Mouse (Mus musculus): ENCODE measurements at regions not wholly inside any gene's neighbourhood (a gene's known extent, or its start where the extent isn't known, plus 50 kb on each side); places are given as distances from the start of the nearest gene placed in this dataset.

GRCm38 (mm10) chr14:98749086-98750027 lies 244.8 kb downstream of the Rpl36a-ps1 start:
- Histone ChIP-seq H3K4me1 (ENCODE audit: control insufficient read depth, insufficient read depth, low read length) (no peaks in the 10 kb centered on the region), H3K9me3 (ENCODE audit: control insufficient read depth, low read depth, low read length) (no peaks in the 10 kb centered on the region), H3K9ac (replicated peaks; ENCODE audit: low read depth, low read length) (no peak overlapping the region), H3K27ac (ENCODE audit: low read length) (no peak overlapping the region), H3K4me2 (replicated peaks; ENCODE audit: low read depth, low read length) (no peak overlapping the region), H3K36me3 (ENCODE audit: control insufficient read depth, insufficient read depth, low read length) (no peaks in the 10 kb centered on the region), H3K4me3 (ENCODE audit: low read depth, low read length) (no peak overlapping the region), H3K27me3 (ENCODE audit: control insufficient read depth, insufficient read depth, low read length) (no peaks in the 10 kb centered on the region)
- 52% methylated on average over 14 of the region's 14 CpGs for WGBS
- ATAC-seq (ENCODE audit: insufficient number of reproducible peaks, insufficient read depth, low FRiP score, low read depth), result no peak

GRCm38 (mm10) chr14:98747159-98747775 lies 246.9 kb downstream of the Rpl36a-ps1 start:
- Histone ChIP-seq H3K4me2 (replicated peaks; ENCODE audit: low read depth, low read length) (no peak overlapping the region), H3K36me3 (ENCODE audit: control insufficient read depth, insufficient read depth, low read length) (no peaks in the 10 kb centered on the region)

GRCm38 (mm10) chr14:98730375-98730774 lies 263.7 kb downstream of the Rpl36a-ps1 start:
- no peak overlapping the region for H3K4me3 ChIP-seq (ENCODE audit: low read depth, low read length)
- H3K27ac ChIP-seq (ENCODE audit: low read length), result no peak overlapping the region
- H3K9ac ChIP-seq (replicated peaks; ENCODE audit: low read depth, low read length), result no peak overlapping the region
- WGBS, result 89% methylated on average over 3 of the region's 3 CpGs
- no peaks in the 10 kb centered on the region for H3K9me3 ChIP-seq (ENCODE audit: control insufficient read depth, low read depth, low read length)
- H3K27me3 ChIP-seq (ENCODE audit: control insufficient read depth, insufficient read depth, low read length), result no peaks in the 10 kb centered on the region
- H3K36me3 ChIP-seq (ENCODE audit: control insufficient read depth, insufficient read depth, low read length), result no peaks in the 10 kb centered on the region
- ATAC-seq (ENCODE audit: insufficient number of reproducible peaks, insufficient read depth, low FRiP score, low read depth), result no peak
- H3K4me1 ChIP-seq (ENCODE audit: control insufficient read depth, insufficient read depth, low read length), result no peaks in the 10 kb centered on the region
- H3K4me2 ChIP-seq (replicated peaks; ENCODE audit: low read depth, low read length), result no peak overlapping the region

More at GRCm38 (mm10) chr14:98747159-98747775, 246.9 kb downstream of the Rpl36a-ps1 start:
- H3K4me1 ChIP-seq (ENCODE audit: control insufficient read depth, insufficient read depth, low read length), result no peaks in the 10 kb centered on the region
- no peak overlapping the region for H3K4me3 ChIP-seq (ENCODE audit: low read depth, low read length)
- no peaks in the 10 kb centered on the region for H3K9me3 ChIP-seq (ENCODE audit: control insufficient read depth, low read depth, low read length)
- H3K27ac ChIP-seq (ENCODE audit: low read length), result no peak overlapping the region
- no peak overlapping the region for H3K9ac ChIP-seq (replicated peaks; ENCODE audit: low read depth, low read length)
- WGBS, result 34% methylated on average over 16 of the region's 16 CpGs
- ATAC-seq (ENCODE audit: insufficient number of reproducible peaks, insufficient read depth, low FRiP score, low read depth), result no peak
- H3K27me3 ChIP-seq (ENCODE audit: control insufficient read depth, insufficient read depth, low read length), result no peaks in the 10 kb centered on the region

- ATAC-seq (ENCODE audit: insufficient number of reproducible peaks, insufficient read depth, low FRiP score, low read depth), result no peak
- no peaks in the 10 kb centered on the region for H3K27me3 ChIP-seq (ENCODE audit: control insufficient read depth, insufficient read depth, low read length)
- no peak overlapping the region for H3K27ac ChIP-seq (ENCODE audit: low read length)
These were observed 265.3 kb downstream of the Rpl36a-ps1 start for GRCm38 (mm10) chr14:98728863-98729262.

GRCm38 (mm10) chr14:98722481-98722880 lies 271.6 kb downstream of the Rpl36a-ps1 start:
- WGBS, result 70% methylated on average over 9 of the region's 9 CpGs
- no peaks in the 10 kb centered on the region for H3K27me3 ChIP-seq (ENCODE audit: control insufficient read depth, insufficient read depth, low read length)
- H3K4me3 ChIP-seq (ENCODE audit: low read depth, low read length), result no peak overlapping the region
- no peak overlapping the region for H3K4me2 ChIP-seq (replicated peaks; ENCODE audit: low read depth, low read length)
- no peaks in the 10 kb centered on the region for H3K4me1 ChIP-seq (ENCODE audit: control insufficient read depth, insufficient read depth, low read length)
- ATAC-seq (ENCODE audit: insufficient number of reproducible peaks, insufficient read depth, low FRiP score, low read depth), result no peak
- no peak overlapping the region for H3K27ac ChIP-seq (ENCODE audit: low read length)
- no peaks in the 10 kb centered on the region for H3K36me3 ChIP-seq (ENCODE audit: control insufficient read depth, insufficient read depth, low read length)
- no peak overlapping the region for H3K9ac ChIP-seq (replicated peaks; ENCODE audit: low read depth, low read length)
- no peaks in the 10 kb centered on the region for H3K9me3 ChIP-seq (ENCODE audit: control insufficient read depth, low read depth, low read length)

More at GRCm38 (mm10) chr14:98728863-98729262, 265.3 kb downstream of the Rpl36a-ps1 start:
- Histone ChIP-seq H3K9ac (replicated peaks; ENCODE audit: low read depth, low read length) (no peak overlapping the region), H3K4me2 (replicated peaks; ENCODE audit: low read depth, low read length) (no peak overlapping the region), H3K4me3 (ENCODE audit: low read depth, low read length) (no peak overlapping the region), H3K4me1 (ENCODE audit: control insufficient read depth, insufficient read depth, low read length) (no peaks in the 10 kb centered on the region), H3K36me3 (ENCODE audit: control insufficient read depth, insufficient read depth, low read length) (no peaks in the 10 kb centered on the region), H3K9me3 (ENCODE audit: control insufficient read depth, low read depth, low read length) (no peaks in the 10 kb centered on the region)
- WGBS, result 67% methylated on average over 2 of the region's 2 CpGs

- Histone ChIP-seq H3K4me2 (replicated peaks; ENCODE audit: low read depth, low read length) (no peak overlapping the region), H3K4me3 (ENCODE audit: low read depth, low read length) (no peak overlapping the region), H3K4me1 (ENCODE audit: control insufficient read depth, insufficient read depth, low read length) (no peaks in the 10 kb centered on the region), H3K9ac (replicated peaks; ENCODE audit: low read depth, low read length) (no peak overlapping the region), H3K36me3 (ENCODE audit: control insufficient read depth, insufficient read depth, low read length) (no peaks in the 10 kb centered on the region), H3K9me3 (ENCODE audit: control insufficient read depth, low read depth, low read length) (no peaks in the 10 kb centered on the region), H3K27me3 (ENCODE audit: control insufficient read depth, insufficient read depth, low read length) (no peaks in the 10 kb centered on the region), H3K27ac (ENCODE audit: low read length) (no peak overlapping the region)
- ATAC-seq (ENCODE audit: insufficient number of reproducible peaks, insufficient read depth, low FRiP score, low read depth), result no peak
- 86% methylated on average over 2 of the region's 2 CpGs for WGBS
These were observed 273.1 kb downstream of the Rpl36a-ps1 start for GRCm38 (mm10) chr14:98721033-98721432.

GRCm38 (mm10) chr14:98708045-98708444 lies 286.1 kb downstream of the Rpl36a-ps1 start:
- 59% methylated on average over 2 of the region's 2 CpGs for WGBS
- no peak overlapping the region for H3K27ac ChIP-seq (ENCODE audit: low read length)
- no peaks in the 10 kb centered on the region for H3K27me3 ChIP-seq (ENCODE audit: control insufficient read depth, insufficient read depth, low read length)
- no peak overlapping the region for H3K4me3 ChIP-seq (ENCODE audit: low read depth, low read length)
- H3K9me3 ChIP-seq (ENCODE audit: control insufficient read depth, low read depth, low read length), result no peaks in the 10 kb centered on the region
- no peaks in the 10 kb centered on the region for H3K4me1 ChIP-seq (ENCODE audit: control insufficient read depth, insufficient read depth, low read length)
- no peak overlapping the region for H3K4me2 ChIP-seq (replicated peaks; ENCODE audit: low read depth, low read length)
- H3K36me3 ChIP-seq (ENCODE audit: control insufficient read depth, insufficient read depth, low read length), result no peaks in the 10 kb centered on the region
- H3K9ac ChIP-seq (replicated peaks; ENCODE audit: low read depth, low read length), result no peak overlapping the region
- ATAC-seq (ENCODE audit: insufficient number of reproducible peaks, insufficient read depth, low FRiP score, low read depth), result no peak

GRCm38 (mm10) chr14:98707574-98707973 lies 286.5 kb downstream of the Rpl36a-ps1 start:
- H3K9me3 ChIP-seq (ENCODE audit: control insufficient read depth, low read depth, low read length), result no peaks in the 10 kb centered on the region
- no peaks in the 10 kb centered on the region for H3K27me3 ChIP-seq (ENCODE audit: control insufficient read depth, insufficient read depth, low read length)
- H3K4me3 ChIP-seq (ENCODE audit: low read depth, low read length), result no peak overlapping the region
- no peak overlapping the region for H3K4me2 ChIP-seq (replicated peaks; ENCODE audit: low read depth, low read length)
- H3K36me3 ChIP-seq (ENCODE audit: control insufficient read depth, insufficient read depth, low read length), result no peaks in the 10 kb centered on the region
- ATAC-seq (ENCODE audit: insufficient number of reproducible peaks, insufficient read depth, low FRiP score, low read depth), result no peak
- H3K4me1 ChIP-seq (ENCODE audit: control insufficient read depth, insufficient read depth, low read length), result no peaks in the 10 kb centered on the region
- no peak overlapping the region for H3K27ac ChIP-seq (ENCODE audit: low read length)
- WGBS, result 77% methylated on average over 4 of the region's 4 CpGs
- no peak overlapping the region for H3K9ac ChIP-seq (replicated peaks; ENCODE audit: low read depth, low read length)

Measured in stomach, embryonic 14.5 days (tissue).